Mouse (Mus musculus) forebrain, embryonic 13.5 days (tissue): ENCODE data around the gene Rybp. TPM values are rescaled to one million over a fixed set of nuclear protein-coding genes. Genes with fewer than 3 reads are reported as not detected.

Source experiments
- ATAC-seq: fragments of 200-750 bp; cut with Nextera tagmentation; 2 replicates; pipeline ENCODE4 v1.8.0; 2017
- H3K27ac ChIP-seq: fragments of 300-500 bp; sonication (generic); 2 replicates; pipeline ENCODE4 v1.5.1; 2015; ENCODE audit warnings: inconsistent platforms, mild to moderate bottlenecking, moderate library complexity
- H3K27me3 ChIP-seq: fragments of 300-500 bp; sonication (generic); 2 replicates; pipeline ENCODE4 v1.6.1; 2015; ENCODE audit warnings: mild to moderate bottlenecking, inconsistent platforms
- H3K36me3 ChIP-seq: fragments of 300-500 bp; sonication (generic); 2 replicates; pipeline ENCODE4 v1.6.1; 2015; ENCODE audit warnings: mild to moderate bottlenecking, inconsistent platforms; ENCODE audit not compliant: poor library complexity, severe bottlenecking
- H3K4me1 ChIP-seq: fragments of 300-500 bp; sonication (generic); 2 replicates; pipeline ENCODE4 v1.6.1; 2015; ENCODE audit warnings: inconsistent platforms
- H3K4me2 ChIP-seq: fragments of 300-500 bp; sonication (generic); 2 replicates; pipeline ENCODE4 v1.6.1; 2015; ENCODE audit warnings: inconsistent platforms, mild to moderate bottlenecking, moderate library complexity
- H3K4me3 ChIP-seq: fragments of 300-500 bp; sonication (generic); 2 replicates; pipeline ENCODE4 v1.5.1; 2015; ENCODE audit warnings: mild to moderate bottlenecking, inconsistent platforms
- H3K9ac ChIP-seq: fragments of 300-500 bp; sonication (generic); 2 replicates; pipeline ENCODE4 v1.6.1; 2015; ENCODE audit warnings: mild to moderate bottlenecking, inconsistent platforms
- H3K9me3 ChIP-seq: fragments of 300-500 bp; sonication (generic); replicated peaks from 2 replicates; pipeline ENCODE4 v1.6.1; 2016; ENCODE audit warnings: inconsistent platforms
- WGBS: fragments of 180-500 bp; shearing (Covaris S2); methylation state at CpG from one replicate; pipeline ENCODE4 v1.1.7; 2015; 5-methylcytosine and 5-hydroxymethylcytosine counted together
- polyA plus RNA-seq: library from polyadenylated mRNA; unstranded; fragments of >200 nt; fragmentation: Nextera tagmentation; extraction: Ambion mirVana; gene quantifications from 2 replicates; pipeline ENCODE4 v1.2.1, GENCODE M21; 2015

The Rybp gene
- polyA plus RNA-seq, 1 experiment from 2014 or later: 19.1 TPM

GRCm38 (mm10) chr6:100195870-100196409, 91.3 kb downstream of the Rybp start:
- no peaks in the 10 kb centered on the region for H3K36me3 ChIP-seq
- H3K4me3 ChIP-seq: no peak overlapping the region
- WGBS: 6% methylated on average over 7 of the region's 7 CpGs
- peak; percentile 57; the same call in 1 of the 2 replicates for ATAC-seq
- peak overlapping the region; percentile 7; the same call in 1 of the 2 replicates for H3K27ac ChIP-seq
- H3K9ac ChIP-seq: no peak overlapping the region; the same call in 1 of the 2 replicates
- H3K4me1 ChIP-seq: peaks cover 21% of the 10 kb centered on the region
- H3K27me3 ChIP-seq: peaks cover 9% of the 10 kb centered on the region; the same call in 1 of the 2 replicates
- H3K4me2 ChIP-seq: no peak overlapping the region
- no peaks in the 10 kb centered on the region for H3K9me3 ChIP-seq

DNA sequence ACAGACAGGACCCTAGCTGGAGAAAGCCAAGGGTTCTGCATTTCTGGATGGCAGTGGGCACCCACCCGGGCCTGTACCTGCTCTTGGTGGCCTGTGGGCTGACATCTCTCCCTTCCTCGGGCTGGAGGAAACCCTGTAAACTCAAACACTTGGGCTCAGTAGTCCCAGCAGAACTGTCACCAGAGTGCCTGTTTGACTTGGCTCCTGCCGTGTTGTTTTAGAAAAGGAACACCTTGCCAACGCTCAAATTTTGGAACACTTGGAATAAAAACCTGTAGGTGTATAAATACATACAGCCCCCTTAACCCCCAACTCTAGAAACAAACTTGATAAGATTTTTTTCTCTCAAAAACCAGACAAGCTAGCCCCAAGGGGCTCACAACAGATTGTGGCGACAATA, 92.2 kb downstream of the Rybp start:
- Histone ChIP-seq H3K27ac (no peak overlapping the region), H3K36me3 (no peaks in the 10 kb centered on the region), H3K9ac (no peak overlapping the region), H3K4me3 (no peak overlapping the region), H3K4me2 (no peak overlapping the region), H3K9me3 (no peaks in the 10 kb centered on the region), H3K27me3 (peaks cover 6% of the 10 kb centered on the region; the same call in 1 of the 2 replicates), H3K4me1 (peaks cover 14% of the 10 kb centered on the region)
- whole genome bisulfite sequencing: 74% methylated on average over 5 of the region's 5 CpGs
- no peak for ATAC-seq

DNA sequence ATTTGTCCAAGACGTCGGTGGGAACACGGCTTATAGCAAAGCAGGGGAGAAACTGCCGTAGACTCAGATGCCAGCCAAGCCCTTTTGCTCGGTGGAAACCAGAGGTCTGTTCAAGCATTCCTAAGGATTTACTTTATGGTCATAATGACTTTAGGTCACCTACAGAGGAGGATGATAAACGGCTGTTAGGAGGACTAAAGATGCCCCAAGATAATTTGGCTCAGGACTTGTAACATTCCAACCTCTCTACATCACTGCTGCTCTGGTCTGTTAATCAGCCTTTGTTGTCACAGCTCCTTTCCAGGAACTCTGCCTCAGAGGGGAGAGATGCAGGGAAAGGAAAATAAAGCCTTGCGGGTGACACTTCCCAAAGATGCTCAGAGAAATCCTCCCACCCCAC, 93.5 kb downstream of the Rybp start:
- 80% methylated on average over 7 of the region's 7 CpGs for WGBS
- Histone ChIP-seq H3K9me3 (no peaks in the 10 kb centered on the region), H3K27me3 (peaks cover 5% of the 10 kb centered on the region; the same call in 1 of the 2 replicates), H3K27ac (no peak overlapping the region), H3K4me1 (peaks cover 14% of the 10 kb centered on the region), H3K4me2 (no peak overlapping the region), H3K9ac (no peak overlapping the region), H3K36me3 (no peaks in the 10 kb centered on the region), H3K4me3 (no peak overlapping the region)
- ATAC-seq: no peak

GRCm38 (mm10) chr6:100192691-100193229, 94.5 kb downstream of the Rybp start:
- WGBS: 54% methylated on average over 4 of the region's 4 CpGs

GRCm38 (mm10) chr6:100190803-100191559, 96.3 kb downstream of the Rybp start:
- Histone ChIP-seq H3K36me3 (no peaks in the 10 kb centered on the region), H3K27ac (no peak overlapping the region), H3K27me3 (0 out of 2 replicates have a peak, but pooled peaks cover 3% of the 10 kb centered on the region), H3K4me1 (peaks cover 5% of the 10 kb centered on the region), H3K4me2 (no peak overlapping the region), H3K4me3 (no peak overlapping the region), H3K9ac (no peak overlapping the region), H3K9me3 (no peaks in the 10 kb centered on the region)
- WGBS: 84% methylated on average over 15 of the region's 15 CpGs
- no peak for ATAC-seq

More at GRCm38 (mm10) chr6:100192691-100193229, 94.5 kb downstream of the Rybp start:
- H3K9ac ChIP-seq: no peak overlapping the region
- H3K36me3 ChIP-seq: no peaks in the 10 kb centered on the region
- peaks cover 5% of the 10 kb centered on the region; the same call in 1 of the 2 replicates for H3K27me3 ChIP-seq
- no peak for ATAC-seq
- no peak overlapping the region for H3K4me2 ChIP-seq
- H3K4me3 ChIP-seq: no peak overlapping the region
- no peak overlapping the region for H3K27ac ChIP-seq
- peaks cover 14% of the 10 kb centered on the region for H3K4me1 ChIP-seq
- H3K9me3 ChIP-seq: no peaks in the 10 kb centered on the region

- ATAC-seq: no peak
- H3K27ac ChIP-seq: no peak overlapping the region
- H3K27me3 ChIP-seq: 0 out of 2 replicates have a peak, but pooled peaks cover 3% of the 10 kb centered on the region
- H3K9ac ChIP-seq: no peak overlapping the region
- no peak overlapping the region for H3K4me3 ChIP-seq
- H3K4me1 ChIP-seq: no peaks in the 10 kb centered on the region
- no peaks in the 10 kb centered on the region for H3K36me3 ChIP-seq
- 89% methylated on average over 10 of the region's 10 CpGs for WGBS
- no peak overlapping the region for H3K4me2 ChIP-seq
- H3K9me3 ChIP-seq: no peaks in the 10 kb centered on the region
Measured at GRCm38 (mm10) chr6:100190310-100190709, 97.0 kb downstream of the Rybp start.

DNA sequence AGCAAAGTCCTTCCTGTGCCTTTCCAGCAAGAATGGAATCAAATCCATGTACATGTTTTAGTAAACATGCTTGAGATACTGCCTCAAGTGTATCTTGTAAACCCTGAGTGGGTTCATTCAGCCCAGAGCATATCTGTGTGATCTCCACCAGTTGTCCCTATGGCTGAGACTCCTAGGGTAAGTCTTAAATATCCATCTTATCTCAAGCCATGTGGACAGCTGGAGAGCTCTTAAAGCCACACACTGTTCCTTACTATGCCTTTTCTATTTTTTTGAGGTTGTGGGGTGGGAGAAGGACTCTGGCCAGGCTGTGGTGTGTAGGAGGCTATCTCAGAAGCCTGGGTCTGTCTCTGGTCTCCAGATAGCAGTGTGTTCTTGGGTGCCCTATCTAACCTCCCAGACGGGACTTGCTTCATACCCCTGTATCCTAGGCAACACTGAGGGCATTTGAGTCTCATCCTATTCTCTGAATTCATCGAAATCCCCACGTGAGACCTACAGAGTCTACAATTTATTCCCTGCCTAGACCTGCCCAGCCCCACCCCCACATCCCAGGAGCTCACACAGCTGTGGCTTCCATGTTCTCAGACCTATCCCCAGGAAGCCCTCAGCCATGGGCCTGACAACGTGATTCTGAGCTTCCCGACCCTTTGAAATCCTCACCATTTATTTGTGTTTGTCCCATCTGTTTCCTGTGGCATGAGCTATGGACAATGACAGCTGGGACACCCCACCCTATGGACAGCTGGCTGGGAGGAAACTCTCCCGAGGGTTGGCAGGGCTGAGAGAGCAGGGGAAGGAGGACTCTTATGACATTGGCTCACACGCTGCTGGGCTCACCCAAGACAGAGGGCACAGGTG, 98.2 kb downstream of the Rybp start:
- H3K27ac ChIP-seq: no peak overlapping the region
- 0 out of 2 replicates have a peak, but pooled peaks have one; percentile 43 for ATAC-seq
- no peak overlapping the region for H3K4me3 ChIP-seq
- H3K4me2 ChIP-seq: no peak overlapping the region
- no peaks in the 10 kb centered on the region for H3K4me1 ChIP-seq
- H3K27me3 ChIP-seq: 0 out of 2 replicates have a peak, but pooled peaks cover 3% of the 10 kb centered on the region
- no peaks in the 10 kb centered on the region for H3K9me3 ChIP-seq
- no peaks in the 10 kb centered on the region for H3K36me3 ChIP-seq
- no peak overlapping the region for H3K9ac ChIP-seq
- WGBS: 55% methylated on average over 7 of the region's 7 CpGs

DNA sequence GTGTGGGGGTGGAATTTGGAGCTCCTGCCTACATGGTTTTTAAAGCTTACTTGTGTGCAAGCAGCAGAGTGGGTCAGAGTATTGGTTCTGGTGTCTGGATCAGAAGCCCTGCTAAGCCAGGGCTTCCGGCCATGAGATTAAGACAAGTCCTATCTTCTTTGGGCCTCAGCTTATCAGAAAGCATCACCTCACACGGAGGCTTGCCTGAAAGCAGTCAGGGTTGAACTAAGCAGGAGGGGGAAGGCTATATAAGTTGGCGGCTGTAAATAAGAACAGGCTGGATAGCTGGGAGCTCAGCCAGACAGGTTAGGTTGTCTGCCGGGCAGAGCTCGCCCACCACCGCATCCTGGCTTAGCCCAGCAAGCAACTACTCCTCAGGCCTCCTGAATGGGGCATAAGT, 99.5 kb downstream of the Rybp start:
- Histone ChIP-seq H3K27me3 (no peaks in the 10 kb centered on the region), H3K36me3 (no peaks in the 10 kb centered on the region), H3K4me1 (no peaks in the 10 kb centered on the region), H3K4me2 (no peak overlapping the region), H3K9me3 (no peaks in the 10 kb centered on the region), H3K27ac (no peak overlapping the region), H3K4me3 (no peak overlapping the region), H3K9ac (no peak overlapping the region)
- 83% methylated on average over 6 of the region's 6 CpGs for WGBS
- ATAC-seq: no peak

GRCm38 (mm10) chr6:100186789-100187188, 100.5 kb downstream of the Rybp start:
- Histone ChIP-seq H3K4me3 (no peak overlapping the region), H3K4me2 (no peak overlapping the region), H3K4me1 (no peaks in the 10 kb centered on the region), H3K9me3 (no peaks in the 10 kb centered on the region), H3K27ac (no peak overlapping the region), H3K27me3 (no peaks in the 10 kb centered on the region), H3K36me3 (no peaks in the 10 kb centered on the region), H3K9ac (no peak overlapping the region)
- WGBS: 86% methylated on average over 11 of the region's 11 CpGs
- ATAC-seq: no peak

DNA sequence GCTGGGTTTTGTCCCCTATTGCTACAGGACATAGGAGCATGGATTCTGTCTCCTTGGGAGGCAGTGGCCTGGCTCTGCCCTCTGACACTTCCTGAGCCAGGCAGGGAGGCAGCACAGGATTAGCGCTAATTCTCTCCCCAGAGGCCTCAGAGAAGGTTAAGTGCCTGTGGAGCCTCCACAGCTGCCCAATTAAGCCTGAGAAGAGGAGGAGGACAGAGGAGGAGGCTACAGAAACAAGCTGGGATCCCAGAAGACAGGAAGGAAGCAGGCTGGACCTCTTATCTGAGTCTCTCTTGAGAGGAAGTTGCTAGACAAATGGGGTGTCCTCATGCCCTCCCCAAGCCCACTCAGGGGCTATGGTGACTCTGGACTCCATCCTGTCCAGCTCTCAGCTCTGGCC, 101.8 kb downstream of the Rybp start:
- H3K27ac ChIP-seq: no peak overlapping the region
- H3K9ac ChIP-seq: no peak overlapping the region
- H3K4me1 ChIP-seq: no peaks in the 10 kb centered on the region
- H3K9me3 ChIP-seq: no peaks in the 10 kb centered on the region
- WGBS: 8% methylated on average over 1 of the region's 1 CpGs
- H3K4me3 ChIP-seq: no peak overlapping the region
- no peak overlapping the region for H3K4me2 ChIP-seq
- no peaks in the 10 kb centered on the region for H3K27me3 ChIP-seq
- no peaks in the 10 kb centered on the region for H3K36me3 ChIP-seq
- ATAC-seq: no peak

DNA sequence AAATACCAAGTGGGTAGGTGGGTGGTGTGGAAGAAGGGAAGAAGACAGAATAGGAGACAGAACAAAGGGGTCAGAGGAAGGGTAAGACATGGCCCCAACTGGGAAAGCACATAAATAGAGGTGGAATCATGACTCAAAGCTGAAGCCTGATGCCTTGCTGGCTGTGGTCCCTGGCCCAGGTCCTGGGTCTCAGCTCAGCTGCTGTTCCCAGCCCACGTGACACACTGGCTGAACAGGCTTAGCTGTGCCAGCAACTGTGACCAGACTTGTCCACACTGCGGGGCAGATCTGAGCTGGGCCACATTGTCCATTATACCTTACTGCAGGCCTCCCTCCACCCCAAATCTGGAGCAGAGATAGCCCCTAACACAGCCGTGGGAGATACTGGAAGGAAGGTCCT, 103.9 kb downstream of the Rybp start:
- H3K27ac ChIP-seq: no peak overlapping the region
- WGBS: 85% methylated on average over 3 of the region's 3 CpGs
- H3K4me1 ChIP-seq: no peaks in the 10 kb centered on the region
- no peak overlapping the region for H3K4me3 ChIP-seq
- no peaks in the 10 kb centered on the region for H3K27me3 ChIP-seq
- H3K36me3 ChIP-seq: no peaks in the 10 kb centered on the region
- no peak for ATAC-seq
- no peak overlapping the region for H3K4me2 ChIP-seq
- H3K9me3 ChIP-seq: no peaks in the 10 kb centered on the region
- H3K9ac ChIP-seq: no peak overlapping the region

DNA sequence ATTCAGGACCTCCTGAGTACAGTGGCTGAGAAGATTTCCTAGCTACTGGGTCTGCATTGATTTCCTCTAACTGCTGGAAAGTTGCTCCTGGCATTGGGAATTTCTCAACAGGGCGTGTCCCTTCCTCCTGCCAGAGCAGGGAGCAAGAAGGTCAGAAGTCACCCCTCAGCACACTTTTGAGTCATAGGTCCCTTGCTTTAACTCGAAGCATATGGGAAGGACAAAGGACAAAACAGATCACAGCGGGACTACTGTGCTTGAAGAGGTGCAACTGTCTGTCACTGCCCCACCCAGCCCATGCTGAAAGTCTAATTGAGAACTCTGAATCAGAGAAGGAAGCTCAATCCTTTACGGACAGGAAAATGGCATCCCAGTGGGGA, 106.4 kb downstream of the Rybp start:
- Histone ChIP-seq H3K36me3 (no peaks in the 10 kb centered on the region), H3K27ac (no peak overlapping the region), H3K4me2 (no peak overlapping the region), H3K9ac (no peak overlapping the region), H3K4me3 (no peak overlapping the region), H3K4me1 (no peaks in the 10 kb centered on the region), H3K27me3 (no peaks in the 10 kb centered on the region), H3K9me3 (no peaks in the 10 kb centered on the region)
- ATAC-seq: no peak
- 76% methylated on average over 4 of the region's 4 CpGs for whole genome bisulfite sequencing
